Mouse (Mus musculus): ENCODE data around the gene Tmem209. TPM values are rescaled to one million over a fixed set of nuclear protein-coding genes. Genes with fewer than 3 reads are reported as not detected.
A peak's percentile ranks its signal among the peaks of the same experiment; 100 is the strongest.

Tmem209 gene
- polyA plus RNA-seq, 1 experiment: 31.8 TPM

DNA sequence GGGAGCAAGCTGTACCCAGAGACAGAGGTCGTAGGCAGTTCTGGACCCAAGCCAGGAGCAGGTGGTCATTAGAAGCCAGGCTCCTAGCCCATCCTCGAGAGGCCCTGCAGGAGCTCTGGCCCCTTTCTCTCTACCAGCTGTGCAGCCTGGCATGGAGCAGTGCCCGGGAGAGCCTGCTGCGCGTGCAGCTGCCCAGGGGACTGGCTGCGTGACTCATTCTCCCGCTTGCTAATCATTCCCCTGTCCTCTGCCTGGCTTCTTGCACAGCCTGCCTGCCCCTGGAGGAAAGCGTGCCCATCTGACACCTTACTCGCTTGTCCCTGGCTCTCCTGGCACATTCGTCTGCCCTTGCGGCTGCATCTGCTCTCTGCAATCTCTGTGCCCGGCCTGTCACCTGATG is 40.2 kb downstream of the Tmem209 start:
- Histone ChIP-seq H3K27ac (ENCODE audit: insufficient read depth, low read depth, low read length) (no peak overlapping the region), H3K4me1 (ENCODE audit: control insufficient read depth, insufficient read depth, low read length) (peaks cover 6% of the 10 kb centered on the region; the same call in 1 of the 2 replicates), H3K4me3 (ENCODE audit: insufficient read depth, low read length) (no peak overlapping the region)
- TF ChIP-seq CTCF (IDR thresholded peaks at IDR 0.05; ENCODE audit: low read depth, low read length) (no peak), POLR2A (IDR thresholded peaks at IDR 0.05; ENCODE audit: borderline replicate concordance, low read depth, low read length) (no peak)

DNA sequence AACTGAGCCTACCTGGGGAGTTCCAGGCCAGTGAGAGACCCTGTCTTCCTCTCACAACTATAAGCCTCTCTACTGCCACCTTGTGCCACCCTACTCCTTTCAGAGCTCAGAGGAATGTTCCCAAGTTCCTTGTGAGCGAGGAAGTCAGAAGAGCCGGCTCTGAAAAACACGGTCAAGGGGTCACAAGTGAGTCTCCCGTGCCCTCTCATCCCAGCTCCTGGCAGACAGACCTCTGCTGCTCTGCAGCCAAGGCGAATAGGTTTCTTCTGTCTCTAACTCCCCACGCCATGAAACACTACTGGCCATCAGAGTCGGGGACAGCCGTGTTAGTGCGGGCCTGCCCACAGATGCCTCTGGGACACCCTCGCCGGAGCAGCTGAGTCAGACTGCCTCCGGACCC is 40.9 kb downstream of the Tmem209 start:
- H3K4me1 ChIP-seq (ENCODE audit: control insufficient read depth, insufficient read depth, low read length): peaks cover 6% of the 10 kb centered on the region; the same call in 1 of the 2 replicates
- TF ChIP-seq CTCF (IDR thresholded peaks at IDR 0.05; ENCODE audit: low read depth, low read length): 0 out of 2 replicates have a peak, but pooled peaks have one; percentile 11
- TF ChIP-seq POLR2A (IDR thresholded peaks at IDR 0.05; ENCODE audit: borderline replicate concordance, low read depth, low read length): no peak
- no peak overlapping the region for H3K4me3 ChIP-seq (ENCODE audit: insufficient read depth, low read length)
- H3K27ac ChIP-seq (ENCODE audit: insufficient read depth, low read depth, low read length): no peak overlapping the region

DNA sequence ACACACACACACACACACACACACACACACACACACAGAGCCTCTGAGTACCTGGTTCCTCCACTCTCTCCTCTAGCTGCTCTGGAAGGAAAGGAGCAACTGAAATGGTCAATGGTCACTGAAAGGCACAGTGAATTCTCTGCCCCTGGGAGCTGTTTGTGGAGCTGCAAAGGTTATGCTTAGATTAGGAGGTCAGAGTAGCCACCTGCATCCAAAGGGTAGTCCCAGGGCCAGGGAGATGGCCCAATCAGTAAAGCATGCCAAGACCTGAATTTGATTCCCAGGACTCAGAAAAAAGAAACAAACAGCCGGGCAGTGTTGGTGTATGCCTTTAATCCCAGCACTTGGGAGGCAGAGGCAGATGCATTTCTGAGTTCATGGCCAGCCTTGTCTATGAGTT is 41.5 kb downstream of the Tmem209 start:
- TF ChIP-seq POLR2A (IDR thresholded peaks at IDR 0.05; ENCODE audit: borderline replicate concordance, low read depth, low read length): no peak
- TF ChIP-seq CTCF (IDR thresholded peaks at IDR 0.05; ENCODE audit: low read depth, low read length): no peak

DNA sequence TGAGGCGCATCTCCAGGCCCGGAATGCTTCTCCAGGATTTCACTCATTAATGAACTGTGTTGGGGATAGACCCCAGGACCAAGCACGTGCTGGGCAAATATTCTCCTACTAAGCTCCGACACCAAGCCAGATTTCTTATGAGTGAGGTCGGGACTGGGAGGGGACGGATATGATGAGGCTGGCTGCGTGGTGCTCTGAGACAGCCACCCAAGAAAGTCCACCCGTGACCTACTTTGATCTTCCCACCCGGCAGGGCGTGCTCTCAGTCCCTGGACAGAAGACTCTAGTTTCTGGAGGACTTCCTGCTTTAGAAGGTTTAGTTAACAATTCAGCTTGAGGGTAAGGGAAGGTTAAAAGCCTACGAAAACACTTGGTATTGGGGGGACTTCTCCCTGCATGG is 44.0 kb downstream of the Tmem209 start:
- no peak overlapping the region for H3K4me3 ChIP-seq (ENCODE audit: insufficient read depth, low read length)
- H3K27ac ChIP-seq (ENCODE audit: insufficient read depth, low read depth, low read length): no peak overlapping the region
- H3K4me1 ChIP-seq (ENCODE audit: control insufficient read depth, insufficient read depth, low read length): peaks cover 6% of the 10 kb centered on the region; the same call in 1 of the 2 replicates
- TF ChIP-seq CTCF (IDR thresholded peaks at IDR 0.05; ENCODE audit: low read depth, low read length) (no peak), POLR2A (IDR thresholded peaks at IDR 0.05; ENCODE audit: borderline replicate concordance, low read depth, low read length) (no peak)

More for the DNA sequence above, 41.5 kb downstream of the Tmem209 start:
- Histone ChIP-seq H3K4me3 (ENCODE audit: insufficient read depth, low read length) (no peak overlapping the region), H3K27ac (ENCODE audit: insufficient read depth, low read depth, low read length) (no peak overlapping the region), H3K4me1 (ENCODE audit: control insufficient read depth, insufficient read depth, low read length) (peaks cover 6% of the 10 kb centered on the region; the same call in 1 of the 2 replicates)

DNA sequence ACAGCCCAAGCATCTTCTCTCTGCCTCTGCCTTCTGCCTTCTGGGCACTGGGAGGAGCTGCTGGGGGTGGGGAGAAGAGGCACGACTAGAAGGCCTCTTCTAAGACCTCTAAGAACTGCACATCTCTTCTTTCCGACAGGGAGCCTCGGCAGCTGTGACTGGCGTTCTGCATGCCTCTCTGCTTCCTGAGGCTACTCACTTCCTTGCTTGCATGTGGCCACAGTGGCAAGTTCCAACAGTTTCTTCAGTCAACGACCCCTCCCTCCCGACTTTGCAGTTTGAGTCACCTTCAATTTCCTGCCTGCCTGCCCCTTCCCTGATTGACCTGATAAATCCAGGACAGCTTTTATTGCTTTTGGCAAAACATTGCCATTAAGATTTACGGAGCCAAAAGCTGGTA is 46.8 kb downstream of the Tmem209 start:
- Histone ChIP-seq H3K4me1 (ENCODE audit: control insufficient read depth, insufficient read depth, low read length) (peaks cover 6% of the 10 kb centered on the region; the same call in 1 of the 2 replicates), H3K4me3 (ENCODE audit: insufficient read depth, low read length) (no peak overlapping the region), H3K27ac (ENCODE audit: insufficient read depth, low read depth, low read length) (no peak overlapping the region)
- no peak for TF ChIP-seq CTCF (IDR thresholded peaks at IDR 0.05; ENCODE audit: low read depth, low read length)
- TF ChIP-seq POLR2A (IDR thresholded peaks at IDR 0.05; ENCODE audit: borderline replicate concordance, low read depth, low read length): no peak

DNA sequence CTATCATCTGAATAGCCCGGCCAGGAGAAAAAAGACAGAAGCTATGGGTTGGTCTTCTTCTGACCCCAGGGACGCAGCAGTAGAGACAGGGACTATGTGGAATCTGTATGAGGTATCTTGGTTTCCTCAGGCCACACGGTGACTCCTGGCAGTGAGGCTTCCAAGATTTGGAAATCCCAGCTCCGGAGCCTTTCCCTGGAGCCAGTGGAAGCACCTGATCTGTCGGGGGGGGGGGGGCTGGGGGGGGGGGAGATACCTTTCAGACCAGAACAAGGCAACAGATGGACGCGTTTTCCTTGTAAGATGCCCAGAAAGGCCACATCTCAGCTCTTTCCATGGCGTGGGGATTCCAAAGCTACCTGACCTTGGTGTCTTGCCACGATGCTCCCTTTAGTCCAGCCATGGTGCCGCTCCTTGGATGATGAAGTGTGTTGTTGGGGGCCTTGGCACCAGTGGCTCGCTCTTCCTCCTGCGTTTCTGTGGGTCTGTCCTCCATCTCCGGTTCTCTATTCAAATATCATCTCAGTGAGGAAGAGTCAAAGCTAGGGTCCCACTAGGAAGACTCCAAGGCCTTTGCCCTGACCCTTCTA is 47.7 kb downstream of the Tmem209 start:
- TF ChIP-seq CTCF (IDR thresholded peaks at IDR 0.05; ENCODE audit: low read depth, low read length) (no peak), POLR2A (IDR thresholded peaks at IDR 0.05; ENCODE audit: borderline replicate concordance, low read depth, low read length) (no peak)
- Histone ChIP-seq H3K4me3 (ENCODE audit: insufficient read depth, low read length) (no peak overlapping the region), H3K4me1 (ENCODE audit: control insufficient read depth, insufficient read depth, low read length) (peaks cover 6% of the 10 kb centered on the region; the same call in 1 of the 2 replicates), H3K27ac (ENCODE audit: insufficient read depth, low read depth, low read length) (no peak overlapping the region)

DNA sequence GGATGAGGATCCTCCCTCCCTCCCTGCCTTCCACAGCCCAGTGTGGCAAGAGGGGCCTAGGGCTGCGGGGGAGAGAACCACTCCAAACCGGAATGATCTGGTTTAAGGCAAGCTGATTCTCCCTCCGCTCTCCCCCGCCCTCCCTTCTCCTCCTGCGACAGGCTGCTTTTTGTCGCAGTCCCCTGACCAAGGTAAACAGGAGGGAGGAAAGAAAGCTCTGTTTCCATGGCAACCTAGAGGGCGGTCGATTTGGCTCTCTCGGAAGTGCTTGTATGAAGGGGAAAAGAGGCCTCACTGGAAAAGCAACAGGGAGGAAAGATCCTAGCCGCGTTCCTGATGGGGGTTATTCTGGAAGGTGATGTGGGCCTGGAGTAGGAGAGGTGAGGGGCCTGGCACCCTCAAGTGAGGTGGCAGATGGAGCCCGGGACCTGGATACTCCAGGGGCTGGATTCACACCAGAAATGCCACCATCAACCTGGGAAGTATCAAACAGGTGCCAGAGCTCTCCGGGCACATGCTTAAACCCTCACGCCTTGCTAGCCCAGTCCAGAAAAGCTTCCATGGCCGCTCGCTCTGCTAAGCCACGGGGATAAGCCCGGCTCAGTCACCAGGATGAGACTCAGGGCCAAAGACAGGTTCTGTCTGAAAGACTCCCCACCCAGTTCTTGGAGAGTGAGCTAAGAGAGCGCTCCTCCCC is 48.7 kb downstream of the Tmem209 start:
- no peak for TF ChIP-seq CTCF (IDR thresholded peaks at IDR 0.05; ENCODE audit: low read depth, low read length)
- no peak for TF ChIP-seq POLR2A (IDR thresholded peaks at IDR 0.05; ENCODE audit: borderline replicate concordance, low read depth, low read length)
- H3K4me1 ChIP-seq (ENCODE audit: control insufficient read depth, insufficient read depth, low read length): peaks cover 6% of the 10 kb centered on the region; the same call in 1 of the 2 replicates
- H3K4me3 ChIP-seq (ENCODE audit: insufficient read depth, low read length): no peak overlapping the region
- no peak overlapping the region for H3K27ac ChIP-seq (ENCODE audit: insufficient read depth, low read depth, low read length)

DNA sequence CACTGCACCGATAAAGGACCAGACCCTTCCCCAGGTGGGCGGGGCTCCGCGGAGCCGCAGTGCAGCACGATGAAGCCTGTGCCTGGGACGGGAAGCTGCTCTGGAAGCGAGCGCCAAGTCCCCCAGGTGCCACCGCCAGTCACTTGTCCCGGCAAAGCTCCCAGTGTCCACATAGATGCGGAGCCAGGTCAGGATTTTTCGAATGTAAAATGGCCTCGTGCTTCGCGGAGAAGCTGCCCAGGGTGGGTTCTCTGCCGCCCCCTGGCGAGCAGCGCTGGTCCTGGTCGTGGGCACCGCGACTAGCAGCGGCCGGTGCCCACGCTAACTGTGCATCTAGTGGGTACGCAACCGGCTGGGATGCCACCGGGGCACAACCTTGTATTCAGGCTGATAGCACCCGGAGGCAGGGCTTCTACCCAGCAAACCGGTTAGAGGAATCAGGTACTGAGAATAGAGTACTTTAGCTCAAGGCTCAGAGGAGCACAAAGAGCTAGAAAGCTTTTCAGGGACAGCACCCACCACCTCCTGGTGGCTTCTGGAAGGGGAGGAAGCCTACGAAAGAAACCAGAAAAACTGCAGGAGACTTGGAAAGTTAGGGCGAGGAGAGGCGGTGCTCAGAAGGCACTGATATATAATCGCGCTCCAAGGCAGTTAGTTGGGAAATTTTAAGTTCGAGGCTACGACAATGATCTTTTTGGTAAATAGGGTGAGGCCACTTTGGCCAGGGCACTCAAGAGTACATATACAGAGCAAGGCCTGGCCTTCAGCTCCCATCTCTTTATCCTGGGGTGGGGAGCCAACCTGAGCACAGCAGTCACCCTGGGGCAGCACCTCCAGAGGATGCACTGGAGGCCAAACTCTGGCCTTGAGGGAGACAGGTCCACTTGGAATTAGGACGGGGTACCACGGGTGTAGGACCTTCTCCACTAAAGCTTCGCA is 49.5 kb downstream of the Tmem209 start:
- no peak overlapping the region for H3K27ac ChIP-seq (ENCODE audit: insufficient read depth, low read depth, low read length)
- peak overlapping the region; percentile 58 for H3K4me3 ChIP-seq (ENCODE audit: insufficient read depth, low read length)
- H3K4me1 ChIP-seq (ENCODE audit: control insufficient read depth, insufficient read depth, low read length): peaks cover 4% of the 10 kb centered on the region; the same call in 1 of the 2 replicates
- TF ChIP-seq CTCF (IDR thresholded peaks at IDR 0.05; ENCODE audit: low read depth, low read length) (peak; percentile 27; the same call in 1 of the 2 replicates), POLR2A (IDR thresholded peaks at IDR 0.05; ENCODE audit: borderline replicate concordance, low read depth, low read length) (no peak)

DNA sequence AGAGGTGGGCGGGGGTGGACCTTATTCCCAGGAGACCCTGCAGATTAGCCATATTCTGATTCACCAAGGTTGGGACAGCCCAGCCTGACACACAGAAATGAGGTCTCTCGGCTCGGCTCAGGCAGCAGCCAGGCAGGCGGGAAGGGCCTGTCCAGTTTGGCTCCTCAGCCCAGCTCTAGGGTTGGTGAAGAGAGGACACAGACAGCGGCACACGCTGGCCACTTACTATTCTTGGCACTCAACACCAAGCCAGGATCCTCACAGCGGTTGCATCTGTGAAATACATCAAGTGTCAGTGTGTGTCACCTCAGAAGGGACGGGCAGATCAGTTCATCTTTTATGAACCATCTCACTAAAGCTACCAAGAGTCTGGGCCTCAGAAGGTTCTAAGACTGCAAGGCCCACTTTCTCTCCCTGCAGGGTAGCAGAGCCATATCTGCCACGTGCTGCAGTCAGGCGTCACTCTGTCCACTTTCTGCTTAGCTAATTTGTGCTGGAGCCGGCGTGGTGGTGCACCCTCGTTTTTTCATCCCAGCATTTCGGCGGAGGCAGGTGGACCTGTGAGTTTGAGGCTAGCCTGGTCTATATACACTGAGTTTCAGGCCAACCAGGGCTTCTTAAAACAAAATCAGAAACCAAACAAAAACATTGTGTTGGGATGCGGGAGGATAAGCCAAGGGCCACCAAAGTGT is 50.4 kb downstream of the Tmem209 start:
- peak overlapping the region; percentile 58 for H3K4me3 ChIP-seq (ENCODE audit: insufficient read depth, low read length)
- peaks cover under 1% of the 10 kb centered on the region; the same call in 1 of the 2 replicates for H3K4me1 ChIP-seq (ENCODE audit: control insufficient read depth, insufficient read depth, low read length)
- TF ChIP-seq CTCF (IDR thresholded peaks at IDR 0.05; ENCODE audit: low read depth, low read length) (no peak), POLR2A (IDR thresholded peaks at IDR 0.05; ENCODE audit: borderline replicate concordance, low read depth, low read length) (no peak)
- H3K27ac ChIP-seq (ENCODE audit: insufficient read depth, low read depth, low read length): no peak overlapping the region
